Mouse (Mus musculus): ENCODE data around the gene Tle2. TPM values are rescaled to one million over a fixed set of nuclear protein-coding genes. Genes with fewer than 3 reads are reported as not detected.

Gene Tle2
- 6.8 and 10.0 TPM in 2 replicates for polyA plus RNA-seq (2015; fragmentation: Nextera tagmentation; extraction: Ambion mirVana)

DNA sequence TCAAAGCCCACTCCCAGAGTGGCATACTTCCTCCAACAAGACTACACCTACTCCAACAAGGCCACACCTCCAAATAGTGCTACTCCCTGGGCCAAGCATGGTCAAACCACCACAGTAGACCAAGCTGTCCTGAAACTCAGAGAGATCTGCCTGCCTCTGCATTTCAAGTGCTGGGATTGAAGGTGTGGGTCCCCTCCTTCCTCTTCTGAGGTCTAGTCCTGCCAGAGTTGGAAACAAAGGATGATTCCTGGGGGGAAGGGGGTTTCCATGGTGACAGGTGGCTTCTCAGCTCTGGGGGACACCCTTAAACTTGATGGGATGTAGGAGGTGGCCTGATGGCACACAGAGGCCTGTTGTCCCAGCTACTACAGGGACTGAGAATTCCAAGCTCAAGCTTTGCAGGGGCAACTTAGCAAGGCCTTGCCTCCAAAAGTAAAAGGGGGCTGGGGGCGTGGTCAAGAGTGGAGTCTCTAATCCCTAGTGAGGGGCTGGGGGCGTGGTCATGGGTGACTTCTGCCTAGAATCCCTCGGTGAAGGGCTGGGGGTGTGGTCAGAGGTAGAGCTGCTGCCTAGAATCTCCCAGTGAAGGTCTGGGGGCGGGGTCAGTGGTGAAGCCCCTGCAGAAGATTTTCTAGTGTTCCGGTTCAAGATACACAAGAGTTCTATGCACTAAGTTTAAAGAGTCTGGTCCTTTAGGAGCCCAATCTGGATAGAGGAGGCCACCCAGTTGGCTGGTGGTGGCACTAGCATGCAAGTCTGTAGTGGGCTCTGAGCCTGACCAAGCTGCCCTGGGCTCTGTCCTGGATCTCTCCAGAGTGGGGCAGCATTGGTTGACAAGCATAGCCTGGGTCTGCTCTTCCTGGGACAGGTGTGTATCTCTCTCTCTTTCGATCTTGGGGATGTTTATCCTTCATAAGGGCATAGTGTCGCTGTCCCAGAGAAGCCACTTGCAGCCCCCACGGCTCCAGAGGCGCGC is at the start of gene Tle2:
Gene Tle2 (plus strand): TSS at position 481 of the 976 bp plus-strand sequence.

DNA sequence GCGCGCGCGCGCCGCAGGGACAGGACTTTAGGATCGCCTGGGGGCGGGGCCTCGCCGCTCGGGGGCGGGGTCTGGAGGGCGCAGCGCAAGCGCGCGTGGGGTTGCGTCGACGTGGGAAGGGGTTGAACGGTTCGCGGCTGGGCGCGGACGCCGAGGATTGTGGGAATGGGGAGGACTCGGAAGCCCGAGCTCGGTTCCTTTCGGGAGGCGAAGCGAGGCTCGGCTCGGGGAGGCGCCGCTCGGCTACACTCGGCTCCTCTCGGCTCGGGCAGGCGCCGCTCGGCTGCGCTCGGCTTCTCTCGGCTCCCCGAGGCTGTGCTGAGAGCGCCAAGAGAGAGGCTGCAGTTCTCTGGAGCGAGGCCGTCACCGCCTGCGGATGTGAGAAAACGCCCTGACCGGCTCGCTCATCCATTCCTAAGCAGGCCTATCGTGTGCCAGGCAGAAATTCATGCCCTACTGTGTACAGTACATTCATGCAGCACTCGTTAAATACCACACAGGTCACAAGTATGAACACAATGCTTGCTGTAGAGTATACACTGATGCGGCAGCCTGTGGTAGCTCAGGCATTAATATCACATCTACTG is 29.1 kb upstream of the Tle2 start, which contains the start of gene Gna11:
Gene Gna11 (minus strand): TSS at position 30 of the 587 bp plus-strand sequence.

DNA sequence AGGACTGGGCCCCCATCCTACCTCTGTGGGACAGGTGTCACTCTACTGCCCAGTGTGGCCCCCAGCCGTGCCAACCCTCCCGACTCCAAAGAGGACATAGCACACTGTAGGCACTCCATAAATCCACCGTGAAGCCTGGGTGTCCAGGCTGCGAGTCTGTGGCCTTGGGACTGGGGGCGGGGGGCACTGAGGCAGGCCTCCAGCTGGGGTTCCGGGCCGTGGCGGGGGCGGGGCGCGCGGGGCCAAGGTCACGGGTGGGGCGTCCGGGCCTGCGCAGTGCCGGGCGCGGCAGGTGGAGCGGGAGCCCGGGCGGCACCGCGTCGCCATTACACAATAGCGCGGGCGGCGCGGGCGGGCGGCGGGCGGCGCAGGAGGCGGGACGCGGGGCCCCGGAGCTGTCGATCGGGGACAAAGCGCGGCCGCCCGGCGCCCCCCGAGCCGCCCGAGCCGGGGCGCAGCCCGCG is 15.2 kb upstream of the Tle2 start, which contains the start of gene Aes:
Gene Aes (plus strand): TSS at position 326 of the 464 bp plus-strand sequence.

DNA sequence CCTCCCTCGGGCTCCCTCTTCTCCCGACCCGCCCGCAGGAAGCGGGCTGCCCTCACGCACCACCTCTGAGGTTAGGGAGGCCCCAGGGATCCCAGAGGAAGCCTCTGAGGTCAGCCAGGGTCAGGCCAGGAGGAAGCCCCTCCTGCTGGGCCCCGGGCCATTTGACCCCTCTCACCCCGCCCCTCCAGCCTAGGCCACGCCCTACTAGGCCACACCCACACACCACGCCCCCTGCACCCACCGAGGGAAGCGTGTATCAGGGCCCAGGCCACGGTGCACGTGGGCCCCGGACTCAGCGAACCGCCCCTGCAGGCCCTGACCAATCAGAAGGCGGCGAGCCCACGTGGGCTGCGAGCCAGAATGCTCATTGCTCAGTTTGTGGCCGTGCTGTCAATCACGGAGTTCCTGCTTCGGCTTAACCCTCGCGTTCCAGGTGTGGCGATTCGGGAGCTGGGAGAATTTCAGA is 26.4 kb downstream of the Tle2 start, which contains the start of gene Tle6:
Gene Tle6 (minus strand): TSS at position 336 of the 466 bp plus-strand sequence.

GRCm38 (mm10) chr10:81605974-81606751 is 31.8 kb downstream of the Tle2 start, which contains the start of gene BC025920:
Gene BC025920 (plus strand): TSS chr10:81606270.

GRCm38 (mm10) chr10:81626994-81627835 is 52.9 kb downstream of the Tle2 start, which contains the start of gene Sirt6:
Gene Sirt6 (minus strand): TSS chr10:81627797.

GRCm38 (mm10) chr10:81628390-81628789 is 54.0 kb downstream of the Tle2 start, which contains the start of gene Ankrd24:
Gene Ankrd24 (plus strand): TSS chr10:81628540.

Other genes with a start within 250 kb of the Tle2 start
- 28.4 and 31.0 TPM in 2 replicates for gene Tbxa2r, start 245.8 kb upstream of the Tle2 start, polyA plus RNA-seq (2015; fragmentation: Nextera tagmentation; extraction: Ambion mirVana)
- gene Gipc3, start 231.3 kb upstream of the Tle2 start, polyA plus RNA-seq (2015; fragmentation: Nextera tagmentation; extraction: Ambion mirVana) = 0.11 and 0.12 TPM in 2 replicates
- 59.6 and 78.9 TPM in 2 replicates for gene Hmg20b, start 224.1 kb upstream of the Tle2 start, polyA plus RNA-seq (2015; fragmentation: Nextera tagmentation; extraction: Ambion mirVana)
- 8.9 and 10.3 TPM in 2 replicates for gene Mfsd12, start 217.1 kb upstream of the Tle2 start, polyA plus RNA-seq (2015; fragmentation: Nextera tagmentation; extraction: Ambion mirVana)
- 0.95 and 2.1 TPM in 2 replicates for gene 4930404N11Rik, start 208.7 kb upstream of the Tle2 start, polyA plus RNA-seq (2015; fragmentation: Nextera tagmentation; extraction: Ambion mirVana)
- gene Fzr1, start 196.0 kb upstream of the Tle2 start, polyA plus RNA-seq (2015; fragmentation: Nextera tagmentation; extraction: Ambion mirVana) = 42.1 and 63.2 TPM in 2 replicates
- 62.7 and 76.5 TPM in 2 replicates for gene Dohh, start 190.1 kb upstream of the Tle2 start, polyA plus RNA-seq (2015; fragmentation: Nextera tagmentation; extraction: Ambion mirVana)
- 1.4 and 3.0 TPM in 2 replicates for gene Gm48551, start 190.1 kb upstream of the Tle2 start, polyA plus RNA-seq (2015; fragmentation: Nextera tagmentation; extraction: Ambion mirVana)
- gene Gm48552, start 185.6 kb upstream of the Tle2 start, polyA plus RNA-seq (2015; fragmentation: Nextera tagmentation; extraction: Ambion mirVana) = 0.77 and 1.2 TPM in 2 replicates
- 3.3 and 8.2 TPM in 2 replicates for gene Smim24, start 181.5 kb upstream of the Tle2 start, polyA plus RNA-seq (2015; fragmentation: Nextera tagmentation; extraction: Ambion mirVana)
- 65.6 and 73.8 TPM in 2 replicates for gene Nfic, start 118.9 kb upstream of the Tle2 start, polyA plus RNA-seq (2015; fragmentation: Nextera tagmentation; extraction: Ambion mirVana)
- 1.6 and 6.1 TPM in 2 replicates for gene Celf5, start 91.9 kb upstream of the Tle2 start, polyA plus RNA-seq (2015; fragmentation: Nextera tagmentation; extraction: Ambion mirVana)
- 42.4 and 49.4 TPM in 2 replicates for gene Ncln, start 78.2 kb upstream of the Tle2 start, polyA plus RNA-seq (2015; fragmentation: Nextera tagmentation; extraction: Ambion mirVana)
- gene S1pr4, start 74.4 kb upstream of the Tle2 start, polyA plus RNA-seq (2015; fragmentation: Nextera tagmentation; extraction: Ambion mirVana) = 1.2 and 1.8 TPM in 2 replicates
- gene Gna15, start 50.3 kb upstream of the Tle2 start, polyA plus RNA-seq (2015; fragmentation: Nextera tagmentation; extraction: Ambion mirVana) = 2.0 and 2.2 TPM in 2 replicates
- 61.6 and 64.5 TPM in 2 replicates for gene Gna11, start 29.4 kb upstream of the Tle2 start, polyA plus RNA-seq (2015; fragmentation: Nextera tagmentation; extraction: Ambion mirVana)
- 477 and 665 TPM in 2 replicates for gene Aes, start 15.1 kb upstream of the Tle2 start, polyA plus RNA-seq (2015; fragmentation: Nextera tagmentation; extraction: Ambion mirVana)
- gene Tle6, start 26.5 kb downstream of the Tle2 start, polyA plus RNA-seq (2015; fragmentation: Nextera tagmentation; extraction: Ambion mirVana) = 14.5 and 17.4 TPM in 2 replicates
- 0.46 and 0.72 TPM in 2 replicates for gene BC025920, start 31.7 kb downstream of the Tle2 start, polyA plus RNA-seq (2015; fragmentation: Nextera tagmentation; extraction: Ambion mirVana)
- 15.8 and 23.5 TPM in 2 replicates for gene Sirt6, start 53.2 kb downstream of the Tle2 start, polyA plus RNA-seq (2015; fragmentation: Nextera tagmentation; extraction: Ambion mirVana)
- 11.6 and 13.9 TPM in 2 replicates for gene Ankrd24, start 54.0 kb downstream of the Tle2 start, polyA plus RNA-seq (2015; fragmentation: Nextera tagmentation; extraction: Ambion mirVana)
- 3.2 and 3.6 TPM in 2 replicates for gene Gm10778, start 74.5 kb downstream of the Tle2 start, polyA plus RNA-seq (2015; fragmentation: Nextera tagmentation; extraction: Ambion mirVana)
- 12.7 and 14.5 TPM in 2 replicates for gene Zfp433, start 130.3 kb downstream of the Tle2 start, polyA plus RNA-seq (2015; fragmentation: Nextera tagmentation; extraction: Ambion mirVana)
- gene Gm3055, start 196.6 kb downstream of the Tle2 start, polyA plus RNA-seq (2015; fragmentation: Nextera tagmentation; extraction: Ambion mirVana) = 5.0 and 7.5 TPM in 2 replicates
- gene Gm4767, start 237.6 kb downstream of the Tle2 start, polyA plus RNA-seq (2015; fragmentation: Nextera tagmentation; extraction: Ambion mirVana) = 2.8 and 3.7 TPM in 2 replicates

Measured in adrenal gland, postnatal 0 days (tissue).